Mouse (Mus musculus) cerebellum, adult 11-12 months (tissue): Measurements from ENCODE around the gene Tor1aip2.

Source experiments
- DNase-seq: peaks from one replicate; pipeline ENCODE4 v3.0.0; 2022

Gene Tor1aip2

DNA sequence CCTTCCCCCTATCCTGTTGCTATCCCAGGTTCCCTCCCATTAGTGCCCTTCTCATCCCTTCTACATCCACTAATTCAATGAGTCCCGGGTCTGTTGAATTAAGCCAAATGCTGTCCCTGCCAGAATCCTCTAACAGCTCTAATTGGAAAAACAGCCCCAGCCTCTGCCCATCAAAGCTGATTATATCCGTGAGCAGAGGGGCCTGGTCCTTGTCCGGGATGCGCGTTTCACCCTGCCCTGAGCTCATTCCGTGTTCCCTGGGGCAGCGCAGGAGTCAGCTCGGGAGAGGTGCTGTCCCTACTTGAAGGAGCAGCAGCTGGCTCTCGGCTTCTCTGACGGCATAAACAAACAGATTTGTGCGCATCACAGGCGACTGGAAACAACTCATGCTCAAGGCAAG, 76.5 kb downstream of the Tor1aip2 start:
- DNase-seq = no peak

DNA sequence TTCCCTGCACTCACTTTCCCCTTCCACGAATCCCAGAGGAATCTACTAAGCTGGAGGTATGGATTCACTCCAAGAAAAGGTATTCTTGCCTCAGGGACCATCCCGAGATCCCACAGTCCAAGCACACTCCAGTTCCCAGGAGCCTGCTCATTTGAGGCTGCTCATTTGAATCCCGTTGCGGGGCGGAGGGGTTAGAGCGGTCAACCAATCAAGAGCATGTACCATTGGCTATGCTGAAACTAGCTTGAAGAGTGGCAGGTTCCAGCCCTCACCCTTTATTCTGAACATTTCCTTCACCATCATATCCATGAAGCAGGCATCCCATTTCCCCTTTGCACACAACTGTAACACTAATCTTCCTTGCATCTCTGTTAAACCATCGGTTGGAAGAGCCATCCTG, 76.9 kb downstream of the Tor1aip2 start:
- no peak for DNase-seq

DNA sequence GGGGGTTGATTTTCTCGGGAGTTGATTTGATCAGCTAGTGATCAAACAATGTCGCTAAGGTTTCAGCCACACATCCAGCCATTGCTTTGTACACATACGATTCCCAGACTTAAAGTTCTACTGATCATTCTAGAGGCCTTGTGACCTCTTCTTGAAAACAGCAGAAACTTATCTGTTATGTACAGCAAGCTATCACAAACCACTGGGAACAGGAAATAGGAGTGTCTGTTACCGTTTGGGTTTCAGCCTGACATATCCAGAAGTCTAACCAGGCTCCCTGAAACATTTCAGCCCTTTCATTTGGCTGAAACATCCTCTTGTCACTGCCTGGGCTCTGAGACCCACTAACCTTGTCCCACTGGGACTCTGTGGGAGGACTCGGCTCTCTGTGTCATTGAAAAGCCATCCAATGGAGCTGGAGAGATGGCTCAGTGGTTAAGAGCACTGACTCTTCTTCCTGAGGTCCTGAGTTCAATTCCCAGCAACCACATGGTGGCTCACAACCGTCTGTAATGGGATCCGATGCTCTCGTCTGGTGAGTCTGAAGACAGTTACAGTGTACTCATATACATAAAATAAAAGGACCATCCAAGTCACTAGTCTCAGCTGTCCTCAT, 78.8 kb downstream of the Tor1aip2 start:
- no peak for DNase-seq

GRCm38 (mm10) chr1:156116770-156117169, 81.6 kb downstream of the Tor1aip2 start:
- no peak for DNase-seq
